Mouse (Mus musculus) lung, postnatal 0 days (tissue): ENCODE measurements around the gene Cep170b.

Experiments
- CTCF ChIP-seq: IDR thresholded peaks from 2 replicates; pipeline ENCODE4 v1.5.1; 2016; ENCODE audit warnings: antibody characterized with exemption, mild to moderate bottlenecking
- EP300 ChIP-seq: IDR thresholded peaks from 2 replicates; pipeline ENCODE4 v1.6.1; 2016; ENCODE audit warnings: antibody characterized with exemption, mild to moderate bottlenecking, control low read depth

- TF ChIP-seq CTCF = no peak
- no peak for TF ChIP-seq EP300
Measured at GRCm38 (mm10) chr12:112772306-112772705, 52.1 kb downstream of the Cep170b start.
